Mouse (Mus musculus) liver, postnatal 0 days (tissue): ENCODE measurements around the gene Cenps. TPM values are rescaled to one million over a fixed set of nuclear protein-coding genes. Genes with fewer than 3 reads are reported as not detected.
"Not testable (repeated sequence)": the region's sequence is repeated elsewhere in the genome, so short reads cannot be mapped to it uniquely, and the experiment has no call there.

Experiments used
- ATAC-seq: fragments of 200-750 bp; cut with Nextera tagmentation; 2 replicates; pipeline ENCODE4 v1.8.0; 2017; ENCODE audit warnings: mild to moderate bottlenecking, moderate library complexity
- DNase-seq: peaks from one replicate; pipeline ENCODE4 v3.0.0-alpha.2; 2016
- H3K27ac ChIP-seq: fragments of 300-500 bp; sonication (generic); 2 replicates; pipeline ENCODE4 v1.5.1; 2014; ENCODE audit warnings: antibody characterized with exemption, moderate library complexity, mild to moderate bottlenecking, low read depth
- H3K27me3 ChIP-seq: fragments of 300-500 bp; sonication (generic); 2 replicates; pipeline ENCODE4 v1.6.1; 2014; ENCODE audit warnings: low read length, control low read depth, mixed read lengths; ENCODE audit not compliant: insufficient read depth
- H3K36me3 ChIP-seq: fragments of 300-500 bp; sonication (generic); replicated peaks from 2 replicates; pipeline ENCODE4 v1.6.1; 2014; ENCODE audit warnings: mild to moderate bottlenecking, control low read depth, low read length, moderate library complexity, mixed read lengths; ENCODE audit not compliant: insufficient read depth
- H3K4me1 ChIP-seq: fragments of 300-500 bp; sonication (generic); 2 replicates; pipeline ENCODE4 v1.6.1; 2014; ENCODE audit warnings: antibody characterized with exemption, mild to moderate bottlenecking, control low read depth; ENCODE audit not compliant: insufficient read depth
- H3K4me2 ChIP-seq: fragments of 300-500 bp; sonication (generic); 2 replicates; pipeline ENCODE4 v1.6.1; 2014; ENCODE audit warnings: low read depth, mild to moderate bottlenecking, low read length, moderate library complexity, mixed read lengths
- H3K4me3 ChIP-seq: fragments of 300-500 bp; sonication (generic); 2 replicates; pipeline ENCODE4 v1.5.1; 2014; ENCODE audit warnings: low read depth, low read length
- H3K9ac ChIP-seq: fragments of 300-500 bp; sonication (generic); replicated peaks from 2 replicates; pipeline ENCODE4 v1.6.1; 2014; ENCODE audit warnings: mild to moderate bottlenecking, moderate library complexity
- H3K9me3 ChIP-seq: fragments of 300-500 bp; sonication (generic); 2 replicates; pipeline ENCODE4 v1.6.1; 2016; ENCODE audit warnings: mild to moderate bottlenecking, control low read depth, low read length, mixed read lengths
- CTCF ChIP-seq: sonication (generic); IDR thresholded peaks from 2 replicates; pipeline ENCODE4 v1.5.1; 2016; ENCODE audit warnings: antibody characterized with exemption, low read depth
- EP300 ChIP-seq: IDR thresholded peaks from 2 replicates; pipeline ENCODE4 v1.6.1; 2016; ENCODE audit warnings: antibody characterized with exemption, low read depth, mild to moderate bottlenecking
- WGBS: fragments of 180-500 bp; shearing (Covaris S2); extraction: QIAGEN DNeasy Blood & Tissue Kit; methylation state at CpG from one replicate; pipeline ENCODE4 v1.1.7; 2014; ENCODE audit not compliant: insufficient replicate concordance; 5-methylcytosine and 5-hydroxymethylcytosine counted together
- polyA plus RNA-seq: library from polyadenylated mRNA; unstranded; fragments of >200 nt; fragmentation: Nextera tagmentation; extraction: Ambion mirVana; gene quantifications from 2 replicates; pipeline ENCODE4 v1.2.1, GENCODE M21; 2015

Gene Cenps
- polyA plus RNA-seq, 1 experiment from 2014 or later, result 8.4 TPM

- DNase-seq (no peak), ATAC-seq (no peak)
- Histone ChIP-seq H3K9me3 (no peaks in the 10 kb centered on the region), H3K36me3 (no peaks in the 10 kb centered on the region), H3K4me1 (peaks cover 23% of the 10 kb centered on the region), H3K4me3 (no peak overlapping the region), H3K27ac (peak overlapping the region; percentile 68), H3K9ac (no peak overlapping the region), H3K4me2 (peak overlapping the region; percentile 14; the same call in 1 of the 2 replicates), H3K27me3 (no peaks in the 10 kb centered on the region)
- WGBS, result 33% methylated on average over 7 of the region's 7 CpGs
- TF ChIP-seq CTCF (no peak), EP300 (no peak)
Observed at GRCm38 (mm10) chr4:149170394-149170931, 33.0 kb upstream of the Cenps start.

- not testable (repeated sequence) for H3K27me3 ChIP-seq, H3K9ac ChIP-seq, DNase-seq, H3K9me3 ChIP-seq, ATAC-seq, H3K36me3 ChIP-seq, H3K4me3 ChIP-seq
- Histone ChIP-seq H3K4me1 (peaks cover 29% of the 10 kb centered on the region), H3K27ac (peak overlapping the region; percentile 68), H3K4me2 (0 out of 2 replicates have a peak overlapping the region, but pooled peaks have one; percentile 14)
- WGBS, result 76% methylated on average over 7 of the region's 8 CpGs
Observed at GRCm38 (mm10) chr4:149169926-149170325, 32.5 kb upstream of the Cenps start.

DNA sequence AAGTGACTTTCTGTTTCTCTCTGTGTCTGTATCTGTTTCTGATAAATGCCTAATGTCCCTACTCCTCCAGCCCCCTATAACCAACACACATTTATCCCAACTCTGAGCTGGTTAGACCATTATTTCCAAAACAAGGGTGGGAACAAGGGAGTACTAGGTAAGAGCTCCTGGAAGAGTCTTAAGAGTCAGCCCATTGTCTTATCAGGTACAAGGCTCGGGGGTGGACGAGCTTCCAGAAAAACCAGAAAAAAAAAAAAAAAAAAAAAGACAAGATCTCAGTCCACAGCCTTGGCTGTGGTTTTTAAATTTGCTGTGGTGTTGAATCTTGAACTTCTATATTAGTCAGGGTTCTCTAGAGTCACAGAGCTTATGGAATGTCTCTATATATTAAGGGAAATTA is 30.6 kb upstream of the Cenps start:
- peaks cover 27% of the 10 kb centered on the region for H3K4me1 ChIP-seq
- H3K36me3 ChIP-seq, result peaks cover 18% of the 10 kb centered on the region; the same call in 1 of the 2 replicates
- no peak for ATAC-seq
- no peak for TF ChIP-seq CTCF
- TF ChIP-seq EP300, result no peak
- H3K27ac ChIP-seq, result peak overlapping the region; percentile 86; the same call in 1 of the 2 replicates
- H3K4me2 ChIP-seq, result peak overlapping the region; percentile 98
- no peak for DNase-seq
- 31% methylated on average over 2 of the region's 2 CpGs for WGBS
- no peaks in the 10 kb centered on the region for H3K27me3 ChIP-seq
- H3K9me3 ChIP-seq, result no peaks in the 10 kb centered on the region
- no peak overlapping the region for H3K4me3 ChIP-seq
- H3K9ac ChIP-seq, result 0 out of 2 replicates have a peak overlapping the region, but pooled peaks have one; percentile 69

GRCm38 (mm10) chr4:149166957-149167611 is 29.7 kb upstream of the Cenps start:
- peak overlapping the region; percentile 75 for H3K4me3 ChIP-seq
- peak overlapping the region; percentile 98 for H3K4me2 ChIP-seq
- no peaks in the 10 kb centered on the region for H3K9me3 ChIP-seq
- peaks cover 22% of the 10 kb centered on the region for H3K4me1 ChIP-seq
- ATAC-seq, result peak; percentile 21
- H3K27me3 ChIP-seq, result no peaks in the 10 kb centered on the region
- H3K36me3 ChIP-seq, result peaks cover 26% of the 10 kb centered on the region; the same call in 1 of the 2 replicates
- DNase-seq, result peak; percentile 52
- peak overlapping the region; percentile 69 for H3K9ac ChIP-seq
- H3K27ac ChIP-seq, result peak overlapping the region; percentile 86
- TF ChIP-seq CTCF, result no peak
- peak; percentile 4; the same call in 1 of the 2 replicates for TF ChIP-seq EP300
- WGBS, result under 1% methylated on average over 27 of the region's 27 CpGs

- ATAC-seq (peak; percentile 98), DNase-seq (peak; percentile 96)
- Histone ChIP-seq H3K36me3 (peaks cover 30% of the 10 kb centered on the region; the same call in 1 of the 2 replicates), H3K9ac (peak within 1 kb of the TSS; percentile 78), H3K4me3 (peak within 1 kb of the TSS; percentile 75), H3K27ac (peak within 1 kb of the TSS; percentile 86), H3K9me3 (no peaks in the 10 kb centered on the region), H3K4me2 (peak within 1 kb of the TSS; percentile 98), H3K27me3 (no peaks in the 10 kb centered on the region), H3K4me1 (peaks cover 20% of the 10 kb centered on the region)
- peak; percentile 71; the same call in 1 of the 2 replicates for TF ChIP-seq EP300
- no peak for TF ChIP-seq CTCF
- WGBS, result under 1% methylated on average over 59 of the region's 59 CpGs
Observed at GRCm38 (mm10) chr4:149166215-149166946, 29.0 kb upstream of the Cenps start, which contains the start of gene Pgd. Pgd (minus strand) TSS chr4:149166771.

DNA sequence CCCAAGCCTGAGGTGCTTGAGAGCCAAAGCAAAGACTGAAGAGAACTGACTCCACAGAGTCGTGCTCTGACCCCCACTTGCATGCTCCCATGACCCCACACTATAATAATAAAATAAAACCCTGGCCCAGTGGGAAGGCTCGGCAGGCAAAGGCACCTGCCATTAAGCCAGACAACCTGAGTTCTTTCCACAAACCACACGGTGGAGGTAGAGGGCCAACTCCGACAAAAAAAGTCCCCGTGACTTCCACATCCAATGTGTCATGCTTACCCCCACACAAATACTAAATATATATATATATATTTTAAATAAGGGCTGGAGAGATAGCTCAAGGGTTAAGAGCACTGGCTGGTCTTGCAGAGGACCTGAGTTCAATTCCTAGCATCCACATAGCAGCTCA is 26.7 kb upstream of the Cenps start:
- Histone ChIP-seq H3K27me3 (no peaks in the 10 kb centered on the region), H3K4me1 (peaks cover 10% of the 10 kb centered on the region), H3K4me3 (0 out of 2 replicates have a peak overlapping the region, but pooled peaks have one; percentile 18), H3K27ac (no peak overlapping the region), H3K9ac (no peak overlapping the region), H3K4me2 (peak overlapping the region; percentile 98), H3K9me3 (no peaks in the 10 kb centered on the region), H3K36me3 (peaks cover 46% of the 10 kb centered on the region)
- TF ChIP-seq EP300 (no peak), CTCF (peak; percentile 47)
- ATAC-seq, result no peak
- WGBS, result 54% methylated on average over 5 of the region's 5 CpGs
- DNase-seq, result no peak
